Mouse (Mus musculus) gastrocnemius, postnatal 36 days (tissue): Measurements from ENCODE around the gene Ccdc27. TPM values are rescaled to one million over a fixed set of nuclear protein-coding genes. Genes with fewer than 3 reads are reported as not detected.

Experiments
- DNase-seq, 2 experiments: peaks; one replicate each; pipeline ENCODE4 v3.0.0; 2022
- intact Hi-C: fragments of 180-260 bp; cut with DNase I; formaldehyde crosslinking; loops from one replicate; pipeline ENCODE4 v1.15.1; 2025
- total RNA-seq, 2 experiments: library from RNA; stranded (reverse); gene quantifications; 2 replicates each; pipeline ENCODE4 v1.2.3; 2021

The Ccdc27 gene
- total RNA-seq, 2 experiments from 2014 or later: not detected

- intact Hi-C loops: no loop called here
Observed at GRCm38 (mm10) chr4:154025641-154026440, 16.6 kb downstream of the Ccdc27 start, which contains the start of gene Smim1. Gene Smim1 (minus strand): TSS chr4:154026230.

GRCm38 (mm10) chr4:154024729-154025521 is 17.6 kb downstream of the Ccdc27 start:
- DNase-seq: no peak
- intact Hi-C loops: no loop called here

More at GRCm38 (mm10) chr4:154025641-154026440, 16.6 kb downstream of the Ccdc27 start, which contains the start of gene Smim1:
- DNase-seq: peak; percentile 58 to 68

DNA sequence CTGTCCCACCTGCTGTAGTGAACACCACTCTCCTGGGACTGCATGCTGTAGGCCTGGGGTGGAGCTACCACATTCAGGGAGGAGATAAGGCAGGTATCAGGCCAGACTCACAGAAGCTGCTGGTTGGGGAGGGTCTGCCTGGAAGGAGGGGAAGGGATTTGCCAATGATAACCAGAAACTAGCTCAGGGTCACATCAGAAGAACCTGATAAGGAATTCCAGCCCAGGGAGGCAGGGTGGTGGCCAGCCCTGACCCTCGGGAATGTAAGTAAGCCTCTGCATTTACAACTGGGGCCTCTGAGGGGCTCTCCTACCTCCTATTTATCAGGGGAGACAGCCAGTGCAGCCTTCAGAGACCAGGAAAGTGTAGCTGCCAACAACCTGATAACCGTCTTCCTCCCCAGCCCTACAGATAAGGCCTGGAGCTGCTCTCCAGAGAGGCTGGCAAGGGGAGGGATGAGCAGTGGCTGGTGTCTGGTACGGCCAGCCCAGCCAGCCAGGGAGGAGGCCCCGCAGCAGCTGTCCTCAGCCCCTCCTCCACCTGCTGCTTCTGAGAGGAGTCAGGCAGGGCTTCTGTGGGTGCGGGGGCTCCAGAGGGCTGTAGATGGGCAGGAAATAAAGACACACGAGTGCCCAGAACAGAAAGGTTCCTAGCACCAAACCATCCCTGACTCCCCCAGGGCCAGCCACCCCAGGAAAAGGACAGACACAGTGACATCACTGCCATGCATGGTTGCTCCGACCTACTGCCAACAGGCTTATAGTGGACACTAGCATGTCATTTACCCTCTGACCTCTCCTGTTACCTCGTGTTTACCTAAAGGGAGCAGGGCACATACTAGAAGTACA is 18.5 kb downstream of the Ccdc27 start:
- intact Hi-C loops: no loop called here
- no peak for DNase-seq

GRCm38 (mm10) chr4:154022844-154023243 is 19.6 kb downstream of the Ccdc27 start:
- intact Hi-C loops: no loop called here
- DNase-seq: no peak

DNA sequence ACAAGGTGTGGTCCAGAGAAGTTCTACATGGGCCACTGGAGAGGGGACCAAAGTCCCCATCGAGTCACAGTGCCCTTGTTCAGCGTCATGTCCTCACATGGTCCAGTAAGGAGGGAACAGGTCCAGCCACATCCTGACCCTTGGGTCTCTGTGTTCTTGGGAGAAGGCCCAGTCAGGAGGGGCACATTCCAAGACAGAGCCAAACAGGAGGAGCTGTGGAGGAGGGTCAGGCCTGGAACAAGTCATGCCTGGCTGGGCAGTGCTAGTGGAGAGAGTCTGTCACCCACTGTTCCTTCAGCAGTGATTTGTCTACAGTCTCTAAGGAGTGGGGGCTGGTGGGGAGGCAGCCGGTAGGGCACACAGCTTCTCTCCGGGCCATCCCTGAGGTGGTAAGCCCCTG is 20.1 kb downstream of the Ccdc27 start:
- peak in 1 of 2 experiments; percentile 53 for DNase-seq
- intact Hi-C loops: no loop called here

- intact Hi-C loops: no loop called here
- no peak for DNase-seq
Observed at GRCm38 (mm10) chr4:154021432-154021831, 21.0 kb downstream of the Ccdc27 start.

- intact Hi-C loops: no loop called here
- no peak for DNase-seq
Observed at GRCm38 (mm10) chr4:154019571-154019970, 22.9 kb downstream of the Ccdc27 start.

DNA sequence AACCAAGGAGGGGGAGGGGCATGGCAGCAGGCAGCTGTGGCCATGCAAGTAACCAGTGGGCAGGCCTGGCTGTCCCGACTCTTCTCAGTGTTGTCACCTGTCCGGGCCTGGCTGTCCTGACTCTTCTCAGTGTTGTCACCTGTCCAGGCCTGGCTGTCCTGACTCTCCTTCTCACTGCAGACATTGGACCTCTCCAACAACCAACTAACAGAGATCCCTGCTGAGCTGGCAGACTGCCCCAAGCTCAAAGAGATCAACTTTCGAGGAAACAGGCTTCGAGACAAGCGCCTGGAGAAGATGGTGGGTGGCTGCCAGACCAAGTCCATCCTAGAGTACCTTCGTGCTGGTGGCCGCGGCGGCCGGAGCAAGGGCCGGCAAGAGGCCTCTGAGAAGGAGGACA is 27.0 kb downstream of the Ccdc27 start:
- intact Hi-C loops: no loop called here
- peak in 1 of 2 experiments; percentile 23 for DNase-seq

- intact Hi-C loops: loop anchor here (5.0 kb wide), 1 partner anchor 55 kb away; the partner anchor contains the start of gene A430005L14Rik
- DNase-seq: no peak
Observed at GRCm38 (mm10) chr4:154012132-154012882, 30.2 kb downstream of the Ccdc27 start.

DNA sequence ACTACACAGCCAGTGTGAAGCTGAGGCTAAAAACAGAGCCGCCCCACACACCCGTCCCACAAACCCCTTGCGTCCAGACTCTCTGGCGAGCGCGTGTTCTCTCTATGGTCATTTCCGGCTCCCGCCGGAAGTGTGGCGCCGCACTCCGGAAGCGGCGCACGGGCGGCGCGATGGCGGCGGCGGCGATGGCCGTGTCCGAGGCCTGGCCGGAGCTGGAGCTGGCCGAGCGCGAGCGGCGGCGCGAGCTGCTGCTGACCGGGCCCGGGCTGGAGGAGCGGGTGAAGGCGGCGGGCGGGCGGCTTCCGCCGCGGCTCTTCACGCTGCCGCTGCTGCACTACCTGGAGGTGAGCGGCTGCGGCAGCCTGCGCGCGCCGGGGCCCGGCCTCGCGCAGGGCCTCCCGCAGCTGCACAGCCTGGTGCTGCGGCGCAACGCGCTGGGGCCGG is 30.8 kb downstream of the Ccdc27 start, which contains the start of gene Lrrc47:
TSS of gene Lrrc47 (plus strand) at position 86 of the 444 bp plus-strand sequence.
- DNase-seq: peak; percentile 70 to 78
- intact Hi-C loops: loop anchor here (2.0 to 5.0 kb wide), 2 partner anchors 35 to 54 kb away; partner anchors contain the start of gene A430005L14Rik

DNA sequence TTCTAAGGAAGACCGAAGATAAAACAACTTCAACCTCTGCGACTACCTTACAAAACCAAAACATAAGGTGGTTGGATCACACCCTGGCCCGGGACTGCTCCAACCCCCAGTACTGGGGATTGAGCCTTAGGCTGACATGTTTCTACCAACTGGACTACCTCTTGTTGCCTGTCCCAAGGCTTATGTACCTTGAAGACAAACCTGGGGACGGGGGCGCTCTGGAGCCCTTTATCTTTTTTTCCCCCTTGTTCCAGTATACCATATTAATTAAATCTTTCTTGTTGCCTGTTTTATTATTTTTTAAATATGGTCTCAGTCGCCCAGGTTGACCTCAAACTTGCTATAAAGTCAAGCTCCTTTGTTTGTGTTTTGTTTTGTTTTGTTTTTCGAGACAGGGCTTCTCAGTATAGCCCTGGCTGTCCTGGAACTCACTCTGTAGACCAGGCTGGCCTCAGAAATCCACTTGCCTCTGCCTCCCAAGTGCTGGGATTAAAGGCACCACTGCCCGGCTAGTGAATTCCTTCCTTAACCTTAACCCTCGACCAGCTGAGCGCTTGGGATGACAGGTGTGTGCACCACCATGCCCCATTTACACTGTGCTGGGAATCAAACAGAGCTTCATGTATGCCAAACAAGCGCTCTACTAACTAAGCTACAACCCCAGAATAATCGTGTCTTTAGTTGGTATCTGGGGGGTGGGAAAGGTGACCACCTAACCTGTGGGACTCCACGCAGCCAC is 31.4 kb downstream of the Ccdc27 start:
- intact Hi-C loops: loop anchor here (2.0 to 5.0 kb wide), 2 partner anchors 34 to 54 kb away; partner anchors contain the start of gene A430005L14Rik
- no peak for DNase-seq

GRCm38 (mm10) chr4:154007759-154008158 is 34.7 kb downstream of the Ccdc27 start:
- intact Hi-C loops: no loop called here
- DNase-seq: no peak

DNA sequence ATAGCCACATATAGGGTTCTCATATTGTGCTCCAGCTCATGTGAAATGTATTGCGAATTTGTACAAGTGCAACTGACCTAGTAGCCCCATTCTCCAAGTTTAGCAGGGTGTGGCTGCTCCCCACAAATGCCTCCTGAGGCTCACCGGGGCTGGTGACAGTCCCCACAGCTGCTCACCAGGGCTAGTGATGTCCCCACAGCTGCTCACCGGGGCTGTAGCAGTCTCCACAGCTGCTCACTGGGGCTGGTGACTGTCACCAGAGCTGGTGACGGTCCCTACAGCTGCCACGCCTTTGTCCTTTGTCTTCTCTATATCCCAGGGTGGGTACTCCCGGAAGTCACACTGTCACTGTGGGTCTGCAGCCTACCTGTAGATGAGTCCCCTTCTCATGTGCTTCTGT is 36.2 kb downstream of the Ccdc27 start:
- no peak for DNase-seq
- intact Hi-C loops: no loop called here

GRCm38 (mm10) chr4:154005488-154005887 is 37.0 kb downstream of the Ccdc27 start:
- intact Hi-C loops: loop anchor here (2.0 kb wide), 1 partner anchor 27 kb away; no protein-coding TSS in a partner anchor

GRCm38 (mm10) chr4:153993505-153993904 is 49.0 kb downstream of the Ccdc27 start:
- intact Hi-C loops: no loop called here
- no peak for DNase-seq

More at GRCm38 (mm10) chr4:154005488-154005887, 37.0 kb downstream of the Ccdc27 start:
- DNase-seq: no peak

DNA sequence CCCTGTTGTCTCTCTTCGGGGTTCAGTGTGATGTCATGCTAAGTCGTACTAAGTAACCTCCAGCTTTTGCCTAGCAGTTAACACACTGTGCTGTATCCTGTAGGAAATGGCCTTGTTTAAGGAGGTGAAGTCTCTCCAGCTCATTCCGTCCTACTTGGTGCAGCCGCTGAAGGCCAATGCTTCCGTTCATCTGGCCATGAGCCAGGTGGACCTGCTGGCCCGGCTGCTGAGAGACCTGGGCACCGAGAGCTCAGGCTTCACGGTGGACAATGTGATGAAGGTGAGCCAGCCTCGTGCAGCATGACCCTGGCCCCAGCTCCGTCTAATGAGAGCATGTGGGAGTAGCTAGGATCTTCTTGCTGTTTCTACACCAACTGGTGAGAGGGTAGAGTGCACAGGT is 49.8 kb downstream of the Ccdc27 start:
- intact Hi-C loops: no loop called here
- no peak for DNase-seq

DNA sequence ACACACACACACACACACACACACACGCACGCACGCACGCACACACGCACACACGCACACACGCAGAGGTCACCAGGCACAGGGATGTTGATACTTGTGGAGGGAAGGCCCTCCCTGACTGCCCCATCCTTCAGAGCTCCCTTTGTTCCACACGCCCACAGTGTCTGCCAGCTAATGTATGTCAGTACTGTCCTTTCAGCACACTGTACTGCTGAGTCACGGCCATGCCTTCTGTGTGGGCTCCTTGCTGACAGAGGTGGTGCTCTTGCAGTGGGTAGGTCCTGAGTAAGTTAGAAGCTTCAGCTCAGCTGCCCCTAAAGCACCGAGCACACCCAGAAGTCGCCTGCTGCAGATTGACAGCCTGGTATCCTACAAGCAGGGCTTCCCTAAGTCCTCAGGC is 62.0 kb downstream of the Ccdc27 start:
- intact Hi-C loops: no loop called here

DNA sequence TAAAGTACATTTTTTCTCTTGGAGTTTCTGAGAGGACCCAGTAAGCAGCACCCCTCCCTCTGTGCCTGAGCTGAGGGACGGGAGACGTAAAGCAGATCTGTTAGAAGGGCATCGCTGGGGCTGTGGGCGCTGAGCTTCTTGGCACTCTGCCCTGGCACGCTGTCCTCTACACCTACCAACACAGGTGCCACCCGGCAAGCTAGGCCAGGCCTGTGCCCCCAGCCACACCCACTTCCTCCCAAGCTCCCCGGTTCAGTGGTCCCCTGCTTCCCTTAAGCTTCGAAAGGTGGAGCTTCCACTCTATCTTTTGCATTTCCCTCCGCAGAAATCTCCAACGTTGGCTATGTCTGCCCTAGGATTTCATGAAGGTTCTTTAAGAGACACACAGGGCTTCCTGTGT is 63.2 kb downstream of the Ccdc27 start:
- intact Hi-C loops: loop anchor here (2.0 kb wide), 1 partner anchor 26 kb away; no protein-coding TSS in a partner anchor
- DNase-seq: no peak

More for the DNA sequence above, 62.0 kb downstream of the Ccdc27 start:
- no peak for DNase-seq
